Mouse (Mus musculus) spleen, postnatal 36 days (tissue): ENCODE results near the gene Plcg1.
A peak's percentile ranks its signal among the peaks of the same experiment; 100 is the strongest.

Experiments used
- DNase-seq, 2 experiments: peaks; one replicate each; pipeline ENCODE4 v3.0.0; 2022; ENCODE audit warnings: low spot score in 2 of 2, mixed read lengths in 1 of 2

The Plcg1 gene

GRCm38 (mm10) chr2:160735706-160736310 lies 4.7 kb downstream of the Plcg1 start:
- no peak for DNase-seq

- DNase-seq: no peak
Measured at GRCm38 (mm10) chr2:160736466-160736865, 5.4 kb downstream of the Plcg1 start.

GRCm38 (mm10) chr2:160738354-160738753 lies 7.3 kb downstream of the Plcg1 start:
- DNase-seq: no peak

- no peak for DNase-seq
Measured at GRCm38 (mm10) chr2:160739647-160740356, 8.7 kb downstream of the Plcg1 start.

- DNase-seq: no peak
Measured at GRCm38 (mm10) chr2:160740521-160741156, 9.5 kb downstream of the Plcg1 start.

- DNase-seq: no peak
Measured at GRCm38 (mm10) chr2:160741580-160741979, 10.5 kb downstream of the Plcg1 start.

GRCm38 (mm10) chr2:160742161-160742609 lies 11.1 kb downstream of the Plcg1 start:
- DNase-seq: peak; percentile 25 to 49

- peak in 1 of 2 experiments; percentile 49 for DNase-seq
Measured at GRCm38 (mm10) chr2:160744040-160744822, 13.1 kb downstream of the Plcg1 start.

- no peak for DNase-seq
Measured at GRCm38 (mm10) chr2:160744823-160745210, 13.7 kb downstream of the Plcg1 start.

- DNase-seq: no peak
Measured at GRCm38 (mm10) chr2:160745497-160745896, 14.4 kb downstream of the Plcg1 start.

GRCm38 (mm10) chr2:160746637-160747036 lies 15.5 kb downstream of the Plcg1 start:
- DNase-seq: no peak

- no peak for DNase-seq
Measured at GRCm38 (mm10) chr2:160747075-160747474, 16.0 kb downstream of the Plcg1 start.

GRCm38 (mm10) chr2:160756583-160757203 lies 25.6 kb downstream of the Plcg1 start:
- peak; percentile 32 to 39 for DNase-seq

- DNase-seq: no peak
Measured at GRCm38 (mm10) chr2:160760433-160761184, 29.5 kb downstream of the Plcg1 start.

- DNase-seq: no peak
Measured at GRCm38 (mm10) chr2:160763816-160764215, 32.7 kb downstream of the Plcg1 start.

GRCm38 (mm10) chr2:160764386-160764785 lies 33.3 kb downstream of the Plcg1 start:
- DNase-seq: no peak

- no peak for DNase-seq
Measured at GRCm38 (mm10) chr2:160765096-160765495, 34.0 kb downstream of the Plcg1 start.

- no peak for DNase-seq
Measured at GRCm38 (mm10) chr2:160766371-160766771, 35.3 kb downstream of the Plcg1 start.

GRCm38 (mm10) chr2:160767201-160767600 lies 36.1 kb downstream of the Plcg1 start:
- DNase-seq: no peak

GRCm38 (mm10) chr2:160768097-160768695 lies 37.1 kb downstream of the Plcg1 start:
- DNase-seq: no peak
